ENCODE assay signal across 11 mouse cellular contexts in genomic region chr16:30940699-30941098, GRCm38 (mm10).
DNase-seq lines count a peak whose midpoint lies in the region; ATAC-seq and TF ChIP-seq lines count a peak whose summit lies in the region.
"Had no signal": no experiment of that assay in that cellular context is flagged by ENCODE, and none has a peak within 500 bp of the region (broad histone marks: within the 10 kb centered on the region; RNA-seq: fewer than 3 reads in every experiment).

No protein-coding gene starts in this region.

- H3K9me3 ChIP-seq in intestine, postnatal 0 days (ENCODE audit: control insufficient read depth): no peaks in the 10 kb centered on the region
- no peaks in the 10 kb centered on the region for H3K9me3 ChIP-seq in intestine, embryonic 15.5 days
- H3K9me3 ChIP-seq: heart, embryonic 13.5 days had no signal

- no peak overlapping the region for H3K4me2 ChIP-seq in intestine, postnatal 0 days (replicated peaks; ENCODE audit: low read depth)
- no peak overlapping the region for H3K4me2 ChIP-seq in intestine, embryonic 15.5 days (replicated peaks)
- H3K4me2 ChIP-seq: heart, embryonic 13.5 days; midbrain, embryonic 11.5 days had no signal

- H3K4me1 ChIP-seq in intestine, postnatal 0 days (replicated peaks; ENCODE audit: control insufficient read depth, insufficient read depth, low read length): no peaks in the 10 kb centered on the region
- H3K4me1 ChIP-seq in intestine, embryonic 15.5 days (replicated peaks): no peaks in the 10 kb centered on the region

- H3K4me3 ChIP-seq in intestine, postnatal 0 days (ENCODE audit: low read depth, low read length): no peak overlapping the region
- no peak overlapping the region for H3K4me3 ChIP-seq in intestine, embryonic 15.5 days (replicated peaks)
- H3K4me3 ChIP-seq: heart, embryonic 13.5 days had no signal

- H3K27ac ChIP-seq in intestine, postnatal 0 days (ENCODE audit: low read depth, low read length): no peak overlapping the region
- H3K27ac ChIP-seq in intestine, embryonic 15.5 days: no peak overlapping the region
- H3K27ac ChIP-seq: heart, embryonic 13.5 days had no signal

- no peaks in the 10 kb centered on the region for H3K36me3 ChIP-seq in intestine, postnatal 0 days (ENCODE audit: control insufficient read depth, insufficient read depth)
- no peaks in the 10 kb centered on the region for H3K36me3 ChIP-seq in intestine, embryonic 15.5 days
- H3K36me3 ChIP-seq: heart, embryonic 13.5 days had no signal

- H3K27me3 ChIP-seq in intestine, postnatal 0 days (replicated peaks; ENCODE audit: control insufficient read depth, insufficient read depth, low read length): no peaks in the 10 kb centered on the region
- H3K27me3 ChIP-seq in intestine, embryonic 15.5 days (replicated peaks): no peaks in the 10 kb centered on the region
- H3K27me3 ChIP-seq: heart, embryonic 13.5 days had no signal

- DNase-seq in thymus, postnatal 0 days (ENCODE audit: low spot score): peak; percentile 32
- no peak for DNase-seq in thymus, postnatal 25 days
- DNase-seq in c-Kit-positive CD71-positive TER-119-positive erythroid progenitor cells, embryonic 14.5 days (ENCODE audit: low spot score): peak; percentile 27
- DNase-seq in frontal cortex, postnatal 14 days (ENCODE audit: low spot score in 2 of 2): no peak
- no peak for DNase-seq in layer of hippocampus, adult 9-10 months (ENCODE audit: low spot score)
- DNase-seq: cerebellum, adult 9-10 months; kidney, adult 18-20 months had no signal

- H3K9ac ChIP-seq in intestine, postnatal 0 days (ENCODE audit: low read depth, low read length): no peak overlapping the region
- H3K9ac ChIP-seq in intestine, embryonic 15.5 days: no peak overlapping the region
- H3K9ac ChIP-seq: heart, embryonic 13.5 days had no signal

- TF ChIP-seq CTCF in intestine, postnatal 0 days (IDR thresholded peaks at IDR 0.05; ENCODE audit: low read depth): peak; percentile 59

- no peak for ATAC-seq in intestine, postnatal 0 days
- no peak for ATAC-seq in intestine, embryonic 15.5 days

- WGBS in intestine, postnatal 0 days: 78% methylated on average over 2 of the region's 2 CpGs
- WGBS in intestine, embryonic 15.5 days: 78% methylated on average over 2 of the region's 2 CpGs

Comparison
In these comparisons a context has a peak if more than half of its experiments do, and no peak if none do; other contexts are left out.
1. DNase-seq: peak in thymus, postnatal 0 days (single experiment) and c-Kit-positive CD71-positive TER-119-positive erythroid progenitor cells, embryonic 14.5 days (single experiment); none in thymus, postnatal 25 days (single experiment), frontal cortex, postnatal 14 days (0 of 2) and layer of hippocampus, adult 9-10 months (single experiment).